Mouse (Mus musculus) left cerebral cortex, postnatal 36 days (tissue): ENCODE data around the gene Sipa1l2. TPM values are rescaled to one million over a fixed set of nuclear protein-coding genes. Genes with fewer than 3 reads are reported as not detected.
"Not testable (repeated sequence)": the region's sequence is repeated elsewhere in the genome, so short reads cannot be mapped to it uniquely, and the experiment has no call there.

Experiments
- DNase-seq, 2 experiments: peaks; one replicate each; pipeline ENCODE4 v3.0.0; 2021 to 2022; ENCODE audit warnings: low spot score in 2 of 2, mixed read lengths in 1 of 2
- intact Hi-C: fragments of 180-260 bp; cut with DNase I; formaldehyde crosslinking; loops from one replicate; pipeline ENCODE4 v1.15.1; 2025
- total RNA-seq, 2 experiments: library from RNA; stranded (reverse); gene quantifications; 2 replicates each; pipeline ENCODE4 v1.2.3; 2021

The Sipa1l2 gene
- total RNA-seq, 2 experiments from 2014 or later, result 39.6 to 42.0 TPM

DNA sequence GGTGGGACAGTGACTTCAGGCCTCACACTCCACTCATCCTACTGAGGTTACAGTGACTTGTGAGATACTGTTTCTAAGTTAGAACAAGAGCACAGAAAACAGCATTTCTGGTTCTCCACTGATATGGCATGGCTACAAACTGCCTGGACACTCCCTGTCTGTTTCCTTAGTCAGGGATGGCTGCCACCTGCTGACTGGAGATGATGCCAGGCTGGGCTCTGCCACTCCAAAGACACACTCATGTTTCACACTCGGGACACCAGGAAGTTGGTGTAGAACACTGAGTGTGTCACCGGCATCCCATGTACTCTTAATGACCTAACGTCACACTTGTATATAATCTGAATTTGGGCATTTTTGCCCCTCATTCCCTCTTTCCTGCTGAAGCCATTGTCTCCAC, 22.3 kb downstream of the Sipa1l2 start:
- no peak for DNase-seq

DNA sequence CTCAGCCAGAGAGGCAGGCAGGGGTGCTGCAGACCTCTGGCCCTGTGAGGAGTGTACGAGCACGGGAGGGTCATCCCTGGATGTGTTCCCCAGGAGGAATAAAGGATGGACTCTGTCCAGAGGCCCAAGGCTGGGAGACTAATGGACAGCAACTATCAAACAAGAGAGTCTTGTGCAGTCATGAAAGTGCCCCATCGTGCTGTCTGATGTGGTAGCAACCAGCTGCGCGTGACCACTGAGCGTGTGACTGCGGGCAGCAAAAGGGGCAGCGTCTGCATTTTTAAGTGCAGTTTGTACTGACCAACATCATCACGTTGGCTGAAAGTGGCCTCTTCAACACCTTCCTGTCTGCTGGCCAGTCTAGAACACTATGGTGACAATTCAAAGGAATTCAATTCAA, 23.7 kb downstream of the Sipa1l2 start:
- no peak for DNase-seq
- intact Hi-C loops, result no loop called here

More for the DNA sequence above, 22.3 kb downstream of the Sipa1l2 start:
- intact Hi-C loops, result no loop called here

DNA sequence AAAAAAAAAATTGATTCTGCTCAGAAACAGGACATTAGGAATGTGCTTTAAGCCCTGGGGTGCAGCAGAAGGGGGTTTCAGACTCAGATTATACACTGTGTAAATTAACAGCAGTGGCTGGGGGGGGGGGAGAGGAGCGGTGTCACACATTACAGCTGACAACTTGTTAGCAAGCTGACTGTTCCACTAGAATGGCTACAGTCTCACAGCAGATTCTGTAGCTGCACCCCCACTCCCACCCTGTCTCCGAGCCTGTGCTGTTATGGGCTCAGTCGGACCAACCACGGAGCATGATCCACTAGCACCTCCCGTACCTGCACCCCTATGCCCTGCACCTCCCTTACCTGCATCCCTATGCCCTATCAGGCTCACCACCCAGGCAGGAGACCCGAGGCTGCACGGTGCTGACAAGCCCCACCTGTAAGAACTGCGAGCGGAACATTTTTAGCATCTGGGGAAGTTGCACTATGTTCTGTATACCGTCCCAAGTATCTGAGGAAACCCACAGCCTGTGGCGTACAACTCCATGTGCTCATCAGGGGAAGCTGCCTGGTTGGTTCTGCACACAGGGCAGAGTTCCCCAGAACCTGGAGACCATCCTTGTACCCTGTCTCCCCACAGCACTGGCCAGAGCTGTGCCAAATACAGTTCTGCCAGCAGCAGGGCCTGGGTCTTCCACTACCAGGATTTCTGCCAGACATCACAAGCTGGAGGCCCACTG, 26.6 kb downstream of the Sipa1l2 start:
- DNase-seq, result no peak
- intact Hi-C loops, result no loop called here

DNA sequence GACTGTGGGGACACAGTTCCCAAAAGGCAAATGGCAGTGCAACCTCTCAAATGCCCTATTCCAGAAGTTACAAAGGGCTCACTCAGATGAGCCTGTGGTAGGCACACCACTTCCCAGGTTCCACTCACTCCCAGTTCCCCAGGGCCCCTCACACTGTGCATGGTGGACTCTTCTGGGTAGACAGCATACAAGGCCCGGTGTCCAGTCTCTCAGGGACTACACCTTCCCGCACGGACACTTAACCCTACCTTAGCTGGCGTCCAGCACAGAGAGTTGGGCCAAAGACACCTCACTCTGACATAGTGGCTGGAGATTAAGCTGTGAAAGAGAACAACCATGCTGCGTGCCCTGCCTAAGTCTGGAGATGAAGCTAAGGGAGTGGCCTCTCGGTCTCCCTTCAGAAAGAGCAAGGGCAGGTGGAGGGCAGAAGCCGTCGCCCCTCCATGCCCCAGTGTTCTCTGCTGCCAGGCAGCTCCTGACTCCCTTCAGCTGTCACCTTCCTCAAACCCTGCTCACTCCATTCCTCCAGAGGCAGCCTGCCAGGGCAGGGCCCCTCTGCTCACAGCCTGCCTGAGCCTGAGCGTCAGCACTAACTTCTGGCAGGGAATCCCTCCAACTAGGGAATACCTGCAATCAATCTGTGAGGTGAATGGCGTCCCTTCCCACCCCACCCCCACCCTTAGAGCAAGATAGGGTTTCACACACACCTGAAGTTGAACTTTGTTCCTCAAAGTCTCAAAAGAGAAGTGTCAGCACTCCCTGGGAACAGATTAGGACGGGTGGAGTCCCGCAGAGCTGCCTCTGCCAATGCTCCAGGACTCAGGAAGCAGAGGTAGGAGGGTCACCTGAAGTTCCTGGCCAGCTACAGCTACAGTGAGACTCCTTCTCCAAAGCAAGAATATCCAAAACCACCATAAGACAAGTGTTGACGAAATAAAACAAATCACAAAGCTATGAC, 30.3 kb downstream of the Sipa1l2 start:
- intact Hi-C loops, result no loop called here
- DNase-seq, result no peak

DNA sequence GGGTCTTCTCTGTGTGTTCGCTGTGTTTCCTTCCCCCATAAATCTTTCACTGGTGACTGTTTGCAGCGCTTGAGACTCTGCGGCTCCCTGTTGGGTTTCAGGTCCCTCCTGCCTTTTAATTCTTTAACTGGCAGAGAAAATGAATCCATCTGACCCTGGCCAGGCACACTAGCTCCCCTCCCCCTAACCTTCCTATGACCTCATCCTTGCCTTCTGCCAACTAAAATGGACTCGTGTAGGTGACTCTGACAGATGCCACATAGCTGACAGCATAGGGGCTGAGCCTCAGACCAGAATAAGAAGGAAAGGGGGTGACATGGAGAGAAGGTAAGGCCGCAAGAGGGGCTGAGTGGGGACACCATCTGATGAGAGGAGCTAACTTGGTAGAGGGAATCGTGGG, 31.3 kb downstream of the Sipa1l2 start:
- no peak for DNase-seq
- intact Hi-C loops, result no loop called here

DNA sequence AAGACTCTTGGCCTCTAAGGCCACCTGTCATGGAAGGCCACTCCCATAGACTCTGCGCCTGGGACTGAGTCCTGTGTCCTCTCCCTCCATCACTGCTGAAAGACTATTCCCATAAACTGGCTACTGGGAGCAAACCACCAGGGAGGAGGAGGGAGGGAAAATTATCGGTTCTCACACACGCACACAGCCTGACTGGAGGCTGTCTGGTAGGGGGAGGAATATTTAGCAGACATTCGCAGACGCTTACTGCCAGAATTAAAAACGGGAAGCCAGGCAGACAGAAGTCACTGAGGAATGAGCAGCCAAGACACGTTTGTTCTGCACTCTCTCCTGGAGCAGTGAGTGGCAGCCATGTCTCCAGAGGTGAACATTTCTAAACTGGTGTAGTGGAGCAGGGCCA, 35.9 kb downstream of the Sipa1l2 start:
- peak in 1 of 2 experiments; percentile 39 for DNase-seq
- intact Hi-C loops, result no loop called here

DNA sequence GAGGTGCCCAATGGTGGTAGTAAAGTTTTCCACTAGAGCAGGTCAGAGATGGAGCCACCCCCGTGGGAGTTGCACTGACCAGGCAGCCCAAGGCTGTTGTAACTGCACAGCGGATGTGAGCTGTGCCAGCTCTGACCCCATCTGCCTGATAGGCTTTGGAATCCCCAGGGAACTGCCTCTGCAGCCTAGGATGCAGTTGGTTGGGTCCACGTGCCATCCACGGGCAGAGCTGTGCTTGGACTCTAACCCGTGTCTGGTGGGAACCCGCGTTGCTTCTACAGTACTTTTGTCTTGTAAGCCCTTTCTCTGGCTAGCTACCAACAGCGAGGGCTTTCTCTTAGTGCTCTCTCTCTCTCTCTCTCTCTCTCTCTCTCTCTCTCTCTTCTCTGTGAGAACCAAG, 36.7 kb downstream of the Sipa1l2 start:
- DNase-seq, result no peak
- intact Hi-C loops, result no loop called here

DNA sequence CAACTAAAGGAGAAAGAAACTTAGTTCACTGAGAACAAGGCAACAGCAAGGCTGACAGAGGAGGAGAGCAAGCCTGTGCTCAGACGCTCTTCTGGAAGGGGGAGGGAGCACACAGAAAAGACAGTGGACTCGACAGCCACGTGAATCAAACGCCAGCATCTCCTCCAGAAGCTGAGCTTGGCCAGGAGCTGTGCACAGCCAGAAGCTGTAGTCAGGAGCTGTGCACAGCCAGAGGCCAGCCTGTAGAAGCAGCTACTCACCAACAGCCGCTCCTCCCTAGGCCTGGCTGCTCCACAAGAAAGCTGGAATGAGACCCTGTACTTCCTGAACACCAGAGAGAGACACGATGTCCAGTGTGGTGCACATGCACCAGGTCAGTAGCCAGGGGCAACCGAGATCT, 37.4 kb downstream of the Sipa1l2 start:
- intact Hi-C loops, result no loop called here
- DNase-seq, result no peak

DNA sequence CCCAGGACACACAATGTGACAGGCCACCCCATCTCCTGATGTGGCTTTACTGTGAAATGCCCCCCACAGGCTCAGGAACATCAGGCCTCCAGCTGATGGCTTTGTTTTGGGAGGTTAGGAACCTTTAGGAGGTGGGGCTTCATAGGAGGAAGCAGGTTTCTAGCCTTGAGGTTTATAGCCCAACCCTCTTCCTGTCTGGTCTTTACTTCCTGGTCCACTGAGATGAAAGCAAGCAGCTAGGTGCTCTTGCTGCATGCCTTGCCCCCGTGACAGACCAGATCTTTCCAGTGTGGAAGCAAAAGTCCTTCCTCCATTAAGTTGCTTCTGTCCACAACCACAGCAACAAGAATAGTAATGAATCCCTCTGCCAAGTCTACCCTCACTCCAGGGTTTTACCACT, 38.0 kb downstream of the Sipa1l2 start:
- intact Hi-C loops, result no loop called here

DNA sequence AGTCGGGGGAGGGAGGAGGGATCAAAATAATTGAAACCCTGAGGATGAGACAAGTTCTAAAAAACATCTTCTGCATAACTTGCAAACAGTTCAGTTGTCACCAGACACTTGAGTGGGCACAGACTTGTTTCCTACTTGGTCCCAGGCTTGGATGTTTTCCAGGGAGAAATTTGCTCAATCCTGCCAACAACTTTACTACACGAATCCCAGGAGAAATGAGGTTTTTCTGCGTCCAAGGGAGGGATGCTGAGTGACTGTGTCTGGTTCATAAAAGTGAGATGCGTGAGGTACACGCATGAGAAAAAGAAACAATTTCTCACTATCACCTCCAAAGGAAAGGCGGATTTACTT, 38.5 kb downstream of the Sipa1l2 start:
- intact Hi-C loops, result no loop called here
- DNase-seq, result no peak

More for the DNA sequence above, 38.0 kb downstream of the Sipa1l2 start:
- DNase-seq, result no peak

DNA sequence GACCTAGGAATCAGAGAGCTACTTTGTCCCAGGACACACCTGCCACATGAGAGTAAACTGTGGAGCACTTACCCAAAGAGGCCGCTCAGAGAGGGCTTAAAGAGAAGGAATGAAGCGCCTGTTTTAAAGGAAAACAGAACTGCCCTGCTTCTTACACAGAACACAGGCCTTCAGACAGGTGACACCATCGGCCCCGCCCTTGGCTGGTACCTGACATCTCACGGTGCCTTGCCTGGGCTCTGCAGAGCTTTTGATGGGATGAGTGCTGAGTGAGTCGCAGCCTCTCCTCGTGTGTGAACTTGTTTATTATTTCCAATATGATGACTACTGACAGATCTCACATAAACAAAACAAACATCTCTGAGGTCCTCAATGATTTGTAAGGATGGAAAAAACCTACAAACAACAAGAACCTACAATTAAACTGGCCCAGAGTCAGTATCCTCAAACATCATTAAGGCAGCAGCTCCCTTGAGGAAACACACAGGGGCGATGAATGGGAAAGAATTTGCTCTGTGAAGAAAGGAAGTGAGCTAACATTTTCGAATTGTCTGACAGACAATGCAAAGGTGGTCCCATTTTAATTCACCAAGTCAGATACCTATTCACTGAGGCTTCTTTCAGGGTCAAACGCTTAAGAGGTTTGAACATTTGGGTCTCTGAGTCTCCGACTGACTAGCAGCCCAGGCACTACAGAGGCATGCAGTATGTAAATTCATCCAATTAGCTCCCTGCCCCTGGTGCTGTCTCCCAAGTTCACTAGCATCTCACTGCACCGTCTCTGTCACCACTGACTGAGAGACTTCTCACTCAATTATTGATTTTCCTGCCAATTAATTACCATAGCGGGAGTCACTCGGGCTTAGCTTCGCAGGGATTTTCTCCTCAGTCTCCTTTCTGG, 39.2 kb downstream of the Sipa1l2 start:
- DNase-seq, result no peak

DNA sequence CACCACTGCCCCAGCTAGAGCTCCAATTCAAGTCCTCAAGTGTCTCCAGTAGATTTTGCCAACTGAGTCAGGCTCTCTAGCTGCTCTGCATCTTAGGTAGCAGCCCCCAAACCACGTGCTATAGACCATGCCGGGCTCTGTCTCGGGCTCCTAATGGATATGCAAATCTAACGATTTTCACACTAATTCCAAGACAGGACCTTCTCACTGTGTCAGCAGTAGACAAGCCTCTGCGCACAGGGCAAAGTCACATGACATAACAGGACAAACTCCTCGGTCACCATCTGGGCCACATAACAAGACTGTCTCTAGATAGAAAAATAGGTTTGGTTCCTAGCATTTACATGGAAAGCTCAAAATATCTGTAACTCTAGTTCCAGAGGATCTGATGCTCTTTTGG, 40.6 kb downstream of the Sipa1l2 start:
- no peak for DNase-seq
- intact Hi-C loops, result no loop called here

More for the DNA sequence above, 39.2 kb downstream of the Sipa1l2 start:
- intact Hi-C loops, result no loop called here

DNA sequence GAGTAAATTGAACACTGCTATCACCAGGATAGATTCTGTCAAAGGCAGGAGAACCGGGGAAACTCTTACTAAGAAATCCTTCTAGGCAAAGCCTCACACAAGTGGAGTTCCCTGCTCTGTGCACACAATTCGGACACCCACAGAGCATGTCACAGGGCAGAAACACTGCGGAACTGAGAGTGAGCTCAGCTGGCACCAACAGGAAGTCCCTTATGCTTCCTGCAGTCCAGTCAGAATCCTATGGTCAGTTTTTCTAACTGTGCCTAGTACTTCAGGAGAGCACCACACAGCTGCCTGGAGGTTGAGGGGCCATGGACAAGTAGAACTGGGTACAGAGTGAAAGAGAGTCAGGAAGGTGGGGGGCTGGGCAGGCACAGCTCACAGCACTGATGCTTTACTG, 41.7 kb downstream of the Sipa1l2 start:
- DNase-seq, result no peak
- intact Hi-C loops, result no loop called here

DNA sequence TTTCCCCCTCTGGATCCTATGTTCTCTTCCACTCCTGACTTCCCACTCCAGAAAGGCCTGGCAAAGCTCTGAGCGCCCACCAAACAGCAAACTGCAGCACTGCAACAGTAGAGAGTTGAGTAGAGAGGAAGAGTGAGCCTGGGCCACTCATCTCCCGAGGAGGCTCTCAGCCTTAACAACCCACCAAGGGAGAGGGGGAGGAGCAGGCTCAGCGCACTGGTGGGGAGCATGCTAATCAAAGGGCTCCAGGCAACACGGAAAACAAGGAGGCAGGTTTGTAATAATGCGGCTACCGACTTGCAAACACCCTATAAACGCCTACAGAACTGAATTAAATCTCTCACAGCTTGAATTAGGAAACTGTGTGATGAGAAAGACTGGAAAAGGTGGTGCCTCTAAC, 42.6 kb downstream of the Sipa1l2 start:
- DNase-seq, result no peak
- intact Hi-C loops, result no loop called here

DNA sequence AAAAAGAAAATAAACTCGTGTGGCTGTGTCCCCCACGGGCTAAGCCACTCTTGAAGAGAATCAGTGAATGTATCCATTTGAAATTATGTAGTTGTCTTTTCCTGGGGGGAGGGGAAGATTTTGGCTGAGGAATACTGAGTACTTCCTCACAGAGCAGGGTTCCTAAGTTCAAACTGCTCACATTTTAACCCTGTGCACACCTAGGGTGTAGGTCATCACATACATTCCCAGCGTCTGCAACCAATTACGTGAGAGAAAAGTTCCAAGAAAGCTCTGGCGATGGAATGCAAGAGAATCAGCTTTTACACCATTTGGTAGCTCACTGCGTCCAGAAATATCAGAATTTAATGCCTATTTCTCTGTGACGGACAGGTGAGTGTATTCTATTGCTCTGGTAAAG, 43.0 kb downstream of the Sipa1l2 start:
- intact Hi-C loops, result no loop called here
- no peak for DNase-seq

DNA sequence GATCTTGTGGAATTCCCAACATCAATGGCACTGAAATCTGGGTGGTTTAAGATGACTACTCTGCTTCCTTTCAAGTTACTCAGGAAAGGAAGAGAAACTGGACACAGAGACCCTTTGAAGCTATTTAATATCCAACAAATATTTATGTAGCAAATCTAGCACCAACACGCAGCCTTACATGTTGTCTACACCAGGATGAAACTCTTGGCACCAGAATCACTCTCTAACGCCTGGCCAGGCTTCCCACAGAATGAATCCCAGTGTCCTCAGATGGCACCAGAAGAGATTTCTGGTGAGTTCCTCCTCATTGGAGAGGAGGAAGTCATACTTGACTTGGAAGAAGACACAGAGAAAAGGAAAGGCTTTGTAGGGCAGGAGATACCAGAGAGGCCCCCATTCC, 45.1 kb downstream of the Sipa1l2 start:
- no peak for DNase-seq
- intact Hi-C loops, result no loop called here

DNA sequence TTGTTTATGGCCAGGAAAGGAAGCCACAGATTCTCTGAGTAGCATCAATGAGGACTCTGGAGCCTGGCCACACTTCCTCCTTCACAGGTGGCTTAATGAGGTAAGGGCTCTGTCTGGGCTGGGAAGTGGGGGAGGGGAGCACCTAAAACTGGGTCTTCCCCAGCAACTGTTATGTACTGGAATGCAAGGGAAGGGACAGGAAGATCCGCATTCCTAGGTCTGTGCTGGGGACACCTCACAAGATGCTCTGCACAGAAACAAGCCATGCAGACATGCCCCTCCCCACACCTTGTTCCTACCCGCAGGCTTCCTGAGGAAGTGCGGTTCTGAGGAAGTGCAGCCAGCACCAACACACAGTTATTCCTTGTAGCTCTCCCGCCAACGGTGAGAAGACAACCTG, 46.4 kb downstream of the Sipa1l2 start:
- intact Hi-C loops, result no loop called here
- no peak for DNase-seq

DNA sequence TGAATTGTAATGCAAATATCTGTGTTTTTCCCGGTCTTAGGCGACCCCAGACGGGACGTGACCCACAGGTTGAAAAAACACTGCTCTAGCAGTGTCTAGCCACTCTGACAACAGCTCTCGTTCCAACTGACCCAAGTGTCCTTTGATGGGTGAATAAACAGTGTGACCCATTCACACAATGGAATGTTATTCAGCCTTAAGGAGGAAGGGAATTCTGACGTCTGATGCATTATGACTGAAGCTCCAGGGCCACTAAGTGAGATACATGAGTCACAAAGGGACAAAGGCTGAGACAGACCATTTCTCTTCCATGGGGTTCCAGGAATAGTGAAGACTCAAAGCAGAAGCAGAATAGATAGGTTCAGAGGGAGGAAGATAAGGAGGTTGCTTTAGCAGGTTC, 47.5 kb downstream of the Sipa1l2 start:
- intact Hi-C loops, result no loop called here
- no peak for DNase-seq

DNA sequence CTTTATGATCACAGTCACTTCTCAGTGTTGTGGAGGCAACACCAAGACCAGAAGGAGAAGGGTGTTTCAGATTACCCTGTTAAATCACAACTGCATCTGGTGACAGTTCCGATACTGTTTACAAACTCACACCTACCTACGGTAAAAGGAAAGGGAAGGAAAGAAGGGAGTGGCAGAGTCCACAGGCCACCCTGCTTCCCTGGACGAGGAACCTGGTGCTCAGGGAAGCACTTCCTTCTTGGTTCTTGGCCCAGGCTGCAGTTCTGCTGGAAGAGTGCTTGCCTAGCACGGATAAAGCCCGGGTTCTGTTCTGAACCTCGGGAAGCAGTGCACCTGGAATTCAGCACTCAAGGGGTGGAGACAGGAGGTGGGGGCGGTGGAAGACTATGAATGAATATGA, 48.5 kb downstream of the Sipa1l2 start:
- no peak for DNase-seq
- intact Hi-C loops, result no loop called here

DNA sequence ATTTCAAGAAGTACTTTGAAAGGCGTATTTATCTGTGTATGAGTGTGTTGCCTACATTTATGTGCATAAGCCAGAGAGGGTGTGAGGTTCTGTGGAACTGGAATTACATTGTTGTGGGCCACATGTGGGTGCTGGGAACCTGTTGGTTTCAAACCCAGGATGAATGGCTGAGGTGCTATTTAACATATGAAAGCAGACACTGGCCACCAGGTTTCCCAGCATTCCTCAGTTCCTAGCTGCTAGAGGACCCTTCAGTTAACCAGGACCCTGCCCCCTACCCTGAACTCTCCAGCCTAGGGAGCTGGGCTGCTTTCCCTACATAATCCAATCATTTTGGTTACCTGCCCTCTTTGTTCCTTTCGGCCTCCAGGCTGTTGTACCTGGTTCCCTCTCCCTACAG, 49.3 kb downstream of the Sipa1l2 start:
- DNase-seq, intact Hi-C loops: not testable (repeated sequence)
